Mouse (Mus musculus): ENCODE measurements around the gene Siglecg.
"Not testable (repeated sequence)": the region's sequence is repeated elsewhere in the genome, so short reads cannot be mapped to it uniquely, and the experiment has no call there.

Gene Siglecg

DNA sequence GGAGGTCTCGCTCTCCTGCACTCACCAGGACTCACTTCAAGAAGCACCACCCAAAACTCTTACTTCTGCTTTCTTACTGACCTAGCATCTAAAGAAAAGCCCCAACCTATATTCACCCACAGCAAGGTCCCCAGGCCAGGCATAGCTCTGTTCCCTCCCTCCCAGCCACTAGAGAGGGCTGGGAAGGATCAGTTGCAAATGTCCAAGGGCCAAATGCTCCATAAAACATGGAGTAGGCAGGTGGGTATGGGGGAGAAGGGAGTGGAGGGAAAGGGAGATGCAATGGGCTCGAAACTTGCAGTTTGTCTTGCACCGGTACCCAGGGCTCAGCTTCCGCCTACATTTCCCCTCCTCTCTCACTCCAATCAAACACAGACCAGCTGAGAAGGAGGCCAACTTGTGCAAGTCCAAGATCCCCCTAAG, at the start of gene Siglecg:
Gene Siglecg (plus strand): TSS at position 74 of the 423 bp plus-strand sequence.
- no peak for DNase-seq

DNA sequence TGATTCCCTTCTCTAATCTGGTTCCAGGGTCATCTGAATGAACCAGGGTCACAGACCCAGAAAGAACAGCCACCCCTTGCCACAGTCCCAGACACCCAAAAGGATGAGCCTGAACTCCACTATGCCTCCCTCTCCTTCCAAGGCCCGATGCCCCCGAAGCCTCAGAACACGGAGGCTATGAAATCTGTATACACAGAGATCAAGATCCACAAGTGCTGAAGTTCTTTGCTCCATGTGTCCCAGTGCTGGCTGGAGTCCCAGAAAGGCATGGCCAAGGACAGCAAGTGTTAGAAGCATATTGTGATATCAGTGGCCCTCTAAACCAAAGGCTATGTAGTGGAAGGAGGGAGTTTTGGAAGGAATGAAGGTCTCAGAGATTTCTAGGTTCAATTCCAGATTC, 49.4 kb upstream of the Siglecg start:
- DNase-seq, result no peak

DNA sequence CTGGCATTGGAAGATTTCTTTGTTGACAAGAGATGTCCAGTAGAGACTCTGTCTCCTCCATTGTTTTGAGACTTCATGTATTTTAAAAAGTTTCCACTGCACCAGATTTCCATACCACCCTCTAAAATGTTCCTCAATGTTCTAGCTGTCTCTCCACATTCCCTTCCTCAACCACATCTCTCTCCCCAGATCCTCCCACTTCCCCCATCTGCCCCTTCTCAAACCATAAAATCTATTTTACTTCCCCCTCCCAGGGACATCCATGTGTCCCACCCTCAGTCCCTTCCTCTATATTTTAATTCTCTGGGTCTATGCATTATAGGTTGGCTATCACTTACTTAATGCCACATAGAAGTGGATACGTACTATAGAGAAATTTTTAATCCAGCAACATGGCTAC, 46.6 kb upstream of the Siglecg start:
- no peak for DNase-seq

DNA sequence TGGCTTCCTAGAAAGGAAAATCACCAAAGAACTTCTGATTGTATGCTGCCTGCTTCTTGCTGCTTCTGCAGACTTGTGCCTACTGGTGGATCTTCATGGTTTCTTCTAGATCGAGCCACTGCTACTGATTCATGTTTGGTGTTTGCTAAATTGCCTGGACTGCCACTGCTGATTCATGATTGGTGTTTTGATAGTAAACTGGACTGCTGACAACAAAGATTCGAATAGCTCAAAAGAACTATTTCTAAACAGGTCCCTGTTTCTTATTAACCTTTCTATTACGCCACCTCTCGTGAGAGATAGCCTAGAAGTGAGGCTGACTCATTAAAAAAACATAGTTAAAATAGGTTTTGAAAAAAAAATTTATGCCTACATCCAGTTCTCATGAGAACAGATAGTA, 46.0 kb upstream of the Siglecg start:
- DNase-seq, result no peak

DNA sequence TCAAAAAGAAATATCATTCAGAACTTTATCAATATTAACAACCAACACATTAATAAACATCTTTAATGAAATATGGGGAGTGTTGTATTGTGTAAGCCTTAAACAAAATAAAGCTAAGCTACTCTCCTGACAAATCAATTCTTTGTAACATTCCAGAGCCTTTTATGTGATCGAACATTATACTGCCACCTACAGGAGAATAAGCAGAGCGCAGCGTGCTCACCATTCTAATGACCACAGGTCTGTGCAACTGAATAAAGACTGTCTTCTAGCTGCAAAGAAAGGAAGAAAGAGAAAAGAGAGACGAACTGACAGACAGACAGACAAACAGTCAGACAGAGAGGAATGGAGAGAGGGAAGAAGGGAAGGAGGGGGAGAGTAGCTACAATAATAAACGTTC, 29.8 kb upstream of the Siglecg start:
- DNase-seq, result no peak

DNA sequence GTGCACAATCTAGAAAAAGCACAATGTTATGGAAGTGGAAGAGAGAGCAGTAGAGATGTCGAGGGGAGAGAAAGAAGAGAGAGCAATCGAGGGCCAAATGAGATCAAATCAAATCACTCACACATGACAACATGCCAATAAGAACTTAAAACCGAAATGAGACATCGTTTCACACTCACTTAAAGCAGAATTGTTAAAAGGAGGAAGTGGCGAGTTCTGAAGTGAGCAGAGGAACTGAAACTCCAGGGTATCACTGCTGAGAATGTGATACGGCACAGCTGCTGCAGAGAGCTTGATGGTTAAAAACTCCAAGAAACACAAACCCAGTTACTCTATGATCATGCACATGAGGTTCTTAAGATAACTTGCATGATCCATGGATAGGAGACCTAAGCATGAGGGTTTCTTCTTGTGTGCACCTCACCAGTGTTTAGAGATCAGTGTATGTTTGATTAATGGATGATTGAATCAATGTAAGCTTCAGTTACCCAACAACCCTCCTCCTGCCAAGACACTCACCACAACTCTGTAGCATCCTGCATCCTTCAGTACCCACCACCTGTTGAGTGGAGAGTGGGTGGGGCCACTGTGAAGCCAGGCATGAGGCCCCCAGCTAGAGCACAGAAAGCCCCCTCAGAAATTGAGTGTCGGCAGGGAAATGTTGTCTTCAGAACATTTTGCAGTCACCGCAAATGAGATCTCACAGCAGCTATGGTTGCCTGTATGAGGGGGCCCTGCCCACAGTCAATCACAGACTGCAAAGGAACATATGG, 15.5 kb upstream of the Siglecg start:
- no peak for DNase-seq

DNA sequence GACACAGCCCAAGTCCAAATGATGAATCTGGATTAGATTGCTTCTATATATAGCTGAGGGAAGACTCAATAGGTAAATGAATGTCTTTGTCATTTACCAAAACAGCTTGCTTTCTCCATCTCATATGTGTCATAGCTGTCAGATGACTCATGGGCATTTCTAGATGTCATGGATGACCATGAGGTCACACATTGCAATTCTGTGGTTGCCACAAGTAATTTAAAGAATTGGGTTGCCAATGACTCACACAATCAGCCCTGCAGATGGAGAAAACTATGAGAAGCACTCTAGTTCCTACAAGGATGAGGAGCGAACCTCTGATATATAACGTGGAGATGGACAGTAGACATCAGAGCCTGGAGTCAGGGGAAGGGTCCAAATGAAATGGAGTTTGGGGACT, 8.5 kb upstream of the Siglecg start:
- DNase-seq, result no peak

DNA sequence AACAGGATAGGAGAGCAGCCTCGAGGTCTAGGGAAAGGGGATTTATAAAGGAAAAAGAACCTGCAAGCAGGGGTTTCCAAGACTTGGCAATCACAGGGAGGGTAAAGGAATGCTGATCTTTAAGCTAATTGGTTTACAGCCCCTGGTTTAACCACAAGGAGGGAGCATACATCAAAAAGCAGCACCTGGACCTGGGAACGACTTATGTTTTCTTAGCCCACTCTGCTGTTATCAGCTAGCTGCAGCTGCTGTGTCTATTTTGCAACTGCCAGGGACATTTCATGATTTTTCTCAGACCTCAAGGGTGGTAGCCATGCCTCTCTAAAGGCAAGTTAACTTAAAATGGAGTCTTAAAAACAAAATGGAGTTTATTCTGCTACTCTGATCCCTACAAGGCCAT, 5.3 kb upstream of the Siglecg start:
- no peak for DNase-seq

DNA sequence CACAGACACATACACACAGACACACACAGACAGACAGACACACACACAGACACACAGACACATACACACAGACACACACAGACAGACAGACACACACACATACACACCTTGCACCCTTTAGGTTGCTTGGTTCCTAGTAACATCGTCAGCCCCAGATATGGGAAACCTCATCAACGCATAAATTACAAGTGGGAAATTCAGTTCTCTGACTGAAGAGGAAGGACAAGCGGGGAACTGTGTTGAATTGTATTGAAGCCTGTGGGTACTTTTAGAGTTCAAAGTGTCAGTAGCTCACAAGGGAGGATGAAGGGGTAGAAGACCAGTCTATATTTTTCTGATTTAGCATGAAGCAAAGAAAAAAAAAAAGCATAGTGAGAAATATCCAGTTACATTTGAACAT, 431 bp upstream of the Siglecg start:
- DNase-seq, result no peak

DNA sequence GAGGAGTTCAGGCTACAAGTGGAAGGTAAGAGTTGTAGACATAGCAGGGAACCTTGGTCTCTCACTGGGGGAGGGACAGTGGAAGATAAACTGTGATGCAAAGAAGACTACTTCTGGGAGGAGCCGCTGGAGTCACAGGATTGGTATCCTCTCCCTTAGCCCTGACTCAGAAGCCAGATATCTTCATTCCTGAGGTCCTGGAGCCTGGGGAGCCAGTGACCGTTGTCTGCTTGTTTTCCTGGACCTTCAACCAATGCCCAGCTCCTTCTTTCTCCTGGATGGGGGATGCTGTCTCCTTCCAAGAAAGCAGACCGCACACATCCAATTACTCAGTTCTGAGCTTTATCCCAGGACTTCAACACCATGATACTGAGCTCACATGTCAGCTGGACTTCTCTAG, 1.1 kb downstream of the Siglecg start:
- DNase-seq, result no peak

DNA sequence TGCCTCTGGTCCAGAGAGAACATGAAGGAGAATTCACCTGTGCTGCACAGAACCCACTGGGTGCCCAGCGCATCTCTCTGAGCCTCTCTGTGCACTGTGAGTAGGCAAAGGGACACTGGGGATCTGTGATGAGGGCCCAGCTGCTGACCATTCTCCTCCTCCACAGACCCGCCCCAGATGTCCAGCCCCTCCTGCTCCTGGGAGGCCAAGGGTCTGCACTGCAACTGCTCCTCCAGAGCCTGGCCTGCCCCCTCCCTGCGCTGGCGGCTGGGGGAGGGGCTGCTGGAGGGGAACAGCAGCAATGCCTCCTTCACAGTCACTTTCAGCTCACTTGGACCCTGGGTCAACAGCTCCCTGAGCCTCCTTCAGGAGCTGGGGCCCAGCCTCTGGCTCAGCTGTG, 3.7 kb downstream of the Siglecg start:
- not testable (repeated sequence) for DNase-seq

DNA sequence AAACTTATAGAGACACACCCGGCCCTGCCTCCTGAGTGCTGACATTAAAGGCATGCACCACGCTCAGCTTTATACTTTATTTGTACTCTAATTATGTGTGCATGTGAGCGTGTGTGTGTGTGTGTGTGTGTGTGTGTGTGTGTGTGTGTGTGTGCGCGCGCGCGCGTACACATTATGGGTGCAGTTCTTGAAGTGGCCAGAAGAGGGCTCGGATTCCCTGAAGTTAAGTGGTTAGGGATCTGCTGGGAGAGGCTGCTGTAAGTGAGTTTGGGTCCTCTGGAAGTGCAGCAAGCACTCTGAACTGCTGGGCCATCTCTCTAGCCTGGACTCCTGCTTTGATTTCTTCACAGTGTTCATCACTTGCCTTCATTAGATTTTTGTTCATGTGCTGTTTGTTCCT, 9.3 kb downstream of the Siglecg start:
- no peak for DNase-seq

DNA sequence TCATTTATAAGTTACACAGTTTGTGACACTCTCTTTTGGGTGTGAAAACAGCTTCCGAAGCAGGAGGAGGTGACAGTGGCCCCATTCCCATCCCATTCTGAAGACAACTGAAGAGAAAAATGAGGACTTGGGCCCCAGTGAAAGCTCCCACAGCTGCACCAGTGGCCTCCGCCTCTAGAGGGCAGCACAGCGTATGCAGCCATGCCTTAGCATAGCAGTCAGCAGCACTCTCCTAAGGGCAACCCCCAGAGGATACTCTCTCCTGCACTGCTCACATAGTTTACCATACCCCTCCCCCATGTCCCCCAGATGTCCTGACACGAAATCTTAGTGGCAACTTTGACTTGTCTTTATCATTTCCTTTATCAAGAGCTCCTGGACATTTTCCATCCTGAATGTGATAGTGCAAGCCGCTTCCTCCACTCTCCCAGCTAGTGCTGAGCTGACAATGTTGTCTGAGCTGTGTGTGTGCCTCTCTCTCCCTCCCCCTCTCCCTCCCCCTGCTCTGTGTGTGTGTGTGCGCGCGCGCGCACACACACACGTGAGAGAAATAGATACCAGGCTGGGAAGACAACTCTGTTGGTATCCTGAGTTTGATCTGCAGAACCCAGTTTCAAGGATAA, 15.1 kb downstream of the Siglecg start:
- DNase-seq, result peak; percentile 70 to 78

DNA sequence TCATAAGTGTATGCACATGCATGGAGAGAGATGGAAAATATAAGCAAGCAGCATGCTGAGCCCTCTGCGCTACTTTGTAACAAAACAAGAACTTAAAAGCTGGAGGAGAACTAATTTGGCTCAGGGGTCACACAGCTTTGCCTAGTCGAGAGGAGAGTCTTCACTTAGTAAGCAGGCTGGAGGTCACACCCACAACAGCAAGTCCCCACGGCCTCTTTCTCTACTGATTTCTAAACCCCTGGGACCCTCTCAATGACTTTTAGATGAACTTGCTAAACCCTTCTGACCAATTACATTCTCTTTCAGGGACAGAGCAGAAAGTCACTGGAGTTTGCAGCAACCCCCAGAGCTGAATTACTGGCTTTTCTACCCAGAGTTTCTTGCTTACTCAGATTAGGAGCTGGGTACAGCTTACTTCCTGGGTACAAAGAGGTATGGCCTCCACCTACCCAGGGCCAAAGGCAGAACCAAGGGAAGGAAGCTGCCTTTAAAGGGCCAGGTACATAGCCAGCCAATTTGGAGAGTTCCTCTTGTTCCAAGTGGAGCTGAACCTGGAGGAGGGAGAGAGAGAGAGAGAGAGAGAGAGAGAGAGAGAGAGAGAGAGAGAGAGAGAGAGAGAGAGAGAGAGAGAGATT, 16.1 kb downstream of the Siglecg start:
- no peak for DNase-seq

DNA sequence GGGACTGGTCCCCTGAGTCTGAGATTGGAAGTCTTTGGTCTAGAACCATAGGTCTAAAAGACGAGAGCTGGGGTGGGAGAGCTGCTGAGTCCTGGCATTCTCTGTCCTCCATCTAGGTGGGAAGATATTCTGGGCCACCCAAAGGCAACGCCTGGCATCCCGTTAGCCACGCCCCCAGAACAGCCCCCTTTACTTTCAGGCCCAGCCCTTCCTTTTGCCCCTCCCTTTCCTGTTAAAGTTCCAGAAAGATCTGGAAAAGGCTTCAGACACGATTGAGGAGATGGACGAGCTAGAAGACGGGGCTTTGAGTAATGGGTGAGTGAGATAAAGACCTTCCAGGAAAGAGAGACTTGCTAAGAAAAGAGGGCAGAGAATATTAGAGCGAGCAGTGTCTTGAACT, 19.4 kb downstream of the Siglecg start, which contains the start of gene Lim2:
Gene Lim2 (plus strand): TSS at position 265 of the 400 bp plus-strand sequence.
- no peak for DNase-seq

DNA sequence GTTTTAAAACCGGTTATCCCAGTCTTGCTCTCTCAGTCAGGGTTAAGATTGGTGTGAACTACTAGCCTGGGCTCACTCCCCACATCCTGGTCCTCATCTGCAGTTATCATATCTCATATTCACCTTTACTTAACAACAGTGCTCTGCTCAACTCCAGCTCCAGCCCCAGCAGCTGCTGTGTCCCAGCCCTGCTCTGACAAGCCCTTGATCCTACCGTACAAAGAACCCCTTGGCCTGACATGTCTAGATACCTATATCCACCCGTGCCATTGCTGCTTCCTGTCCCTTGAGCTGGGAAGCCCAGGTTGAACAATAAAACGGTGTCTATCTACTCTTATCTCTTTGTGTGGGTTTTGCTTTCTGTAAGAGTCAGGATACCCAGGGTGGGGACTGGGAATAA, 21.5 kb downstream of the Siglecg start:
- no peak for DNase-seq

DNA sequence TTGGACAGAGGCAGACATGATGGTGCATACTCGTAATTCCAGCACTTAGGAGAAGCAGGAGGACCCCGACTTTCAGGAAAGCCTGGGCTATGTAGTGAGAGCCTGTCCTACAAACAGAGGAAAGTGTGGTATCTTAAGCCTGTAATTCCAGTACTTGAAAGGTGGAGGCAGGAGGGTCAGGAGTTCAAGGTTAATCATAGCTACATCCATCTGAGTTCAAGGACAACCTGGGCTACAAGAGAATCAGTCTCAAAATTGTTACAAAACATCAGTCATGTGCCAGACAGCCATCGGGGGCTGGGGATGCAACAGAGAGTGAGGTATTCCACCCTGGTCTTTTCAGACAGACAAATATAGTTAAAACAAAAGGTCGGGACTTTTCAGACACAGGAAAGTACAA, 24.9 kb downstream of the Siglecg start:
- no peak for DNase-seq

DNA sequence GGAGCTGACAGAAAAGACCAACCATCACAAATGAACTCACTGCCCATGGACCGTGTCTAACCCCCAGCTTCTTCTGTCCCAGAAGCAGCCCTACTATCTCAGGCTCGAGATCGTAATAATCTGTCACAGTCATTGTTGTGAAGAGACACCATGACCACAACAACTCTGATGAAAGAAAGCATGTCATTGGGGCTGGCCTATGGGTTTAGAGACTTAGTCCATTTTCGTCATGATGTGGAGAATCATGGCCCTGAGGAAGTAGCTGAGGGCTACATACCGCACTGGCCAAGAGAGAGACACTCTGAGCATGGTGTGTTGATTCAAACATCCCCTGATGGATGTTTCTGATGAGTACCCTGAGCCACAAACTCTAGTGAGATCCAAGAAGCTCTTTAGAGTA, 26.7 kb downstream of the Siglecg start:
- DNase-seq, result no peak

DNA sequence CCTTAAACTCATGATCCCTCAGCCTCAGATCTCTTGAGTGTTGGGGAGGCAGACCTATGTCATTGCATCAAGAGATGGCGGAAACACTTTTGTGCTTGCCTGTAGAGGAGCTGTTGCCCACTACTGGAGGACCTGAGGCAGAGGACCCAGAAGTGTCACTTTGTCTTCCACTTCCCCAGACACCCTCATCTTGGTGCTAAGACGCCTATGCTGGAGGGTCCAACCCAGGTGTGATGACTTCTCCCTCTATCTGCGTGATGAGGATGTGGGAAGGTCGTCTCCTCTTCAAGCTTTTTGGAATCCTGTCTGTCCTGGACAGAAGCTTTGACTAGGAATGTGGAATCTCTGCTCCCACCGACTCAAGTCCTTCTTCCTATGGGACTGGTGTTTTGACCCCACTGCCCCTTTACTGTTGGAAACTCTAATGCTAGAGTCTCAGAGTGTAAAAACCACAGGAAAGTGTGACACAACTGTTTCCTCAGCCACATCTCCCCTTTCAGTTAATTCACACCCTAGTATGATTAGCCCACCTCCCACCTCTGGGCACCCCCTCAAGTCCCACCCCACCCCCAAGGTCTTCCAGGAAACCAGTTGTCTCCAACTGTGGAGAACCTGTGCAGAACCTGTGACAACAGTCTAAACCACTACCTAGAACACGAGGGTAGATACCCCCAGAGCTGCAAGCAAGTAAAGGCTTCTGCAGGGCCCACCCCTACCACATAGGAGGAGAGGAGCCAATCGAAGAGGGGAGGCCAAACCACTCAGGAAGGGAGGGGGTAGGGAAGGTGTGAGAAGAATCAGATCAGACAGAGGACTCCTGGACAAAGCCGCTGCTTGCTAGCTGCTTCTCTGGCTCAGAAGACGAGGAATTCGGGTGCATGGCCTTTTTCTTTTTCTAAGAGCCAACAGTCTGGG, 28.6 kb downstream of the Siglecg start, which contains the start of gene Nkg7:
Gene Nkg7 (plus strand): TSS at position 733 of the 915 bp plus-strand sequence.
- DNase-seq, result no peak

DNA sequence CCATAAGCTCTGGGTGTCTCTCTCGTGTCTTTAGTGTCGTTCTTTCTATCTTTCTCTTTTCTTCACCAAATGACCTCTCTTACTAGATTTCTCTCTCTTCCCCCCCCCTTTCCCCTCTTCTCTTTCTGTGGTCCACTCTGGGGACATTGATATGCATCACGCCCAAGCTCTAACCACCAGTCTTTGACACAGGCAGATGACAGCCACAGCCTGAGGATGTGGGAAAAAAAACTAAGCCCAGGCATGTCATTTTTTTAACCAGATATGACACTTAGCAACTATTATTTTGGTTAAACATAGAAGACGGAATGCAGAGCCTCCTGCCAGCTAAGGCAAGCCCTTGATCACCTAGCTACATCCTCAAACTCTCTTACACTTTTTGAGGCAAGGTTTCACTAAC, 30.6 kb downstream of the Siglecg start:
- DNase-seq, result no peak

DNA sequence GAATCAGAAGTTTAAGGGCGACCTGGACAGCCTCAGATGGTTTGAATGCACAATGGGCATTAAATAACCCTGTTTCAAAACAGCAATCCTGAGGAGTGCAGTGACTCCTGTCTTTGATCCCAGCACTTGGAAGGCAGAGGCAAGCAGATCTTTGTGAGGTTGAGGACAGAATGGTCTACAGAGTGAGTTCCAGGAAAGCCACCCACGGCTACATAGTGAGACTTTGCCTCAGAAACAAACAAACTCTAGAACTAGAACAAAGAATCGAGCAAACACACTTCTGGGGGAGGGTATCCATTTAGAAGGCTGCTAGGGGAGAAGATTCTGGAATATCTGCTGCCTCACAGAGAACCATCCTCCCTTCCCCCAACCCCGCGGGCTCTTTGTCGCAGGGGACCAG, 32.5 kb downstream of the Siglecg start, which contains the start of gene Cldnd2:
Gene Cldnd2 (plus strand): TSS at position 301 of the 400 bp plus-strand sequence.
- no peak for DNase-seq

DNA sequence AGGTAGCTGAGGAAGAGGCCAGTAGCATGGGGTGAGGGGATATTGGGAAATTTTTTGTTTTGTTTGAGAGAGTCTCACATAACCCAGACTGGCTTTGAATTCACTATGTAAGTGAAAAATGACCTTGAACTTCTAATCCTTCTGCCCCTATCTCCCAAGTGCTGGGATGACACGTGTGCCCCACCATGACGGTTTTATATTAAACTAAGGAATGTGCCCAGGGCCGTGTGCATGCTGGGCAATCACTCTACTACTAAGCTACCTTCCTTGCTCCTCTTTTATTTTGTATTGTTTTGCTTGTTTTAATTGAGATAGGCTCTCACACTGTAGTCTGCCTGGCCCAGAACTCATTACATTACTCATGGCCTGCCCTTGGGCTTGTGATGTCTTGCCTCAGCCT, 33.1 kb downstream of the Siglecg start:
- DNase-seq, result no peak

DNA sequence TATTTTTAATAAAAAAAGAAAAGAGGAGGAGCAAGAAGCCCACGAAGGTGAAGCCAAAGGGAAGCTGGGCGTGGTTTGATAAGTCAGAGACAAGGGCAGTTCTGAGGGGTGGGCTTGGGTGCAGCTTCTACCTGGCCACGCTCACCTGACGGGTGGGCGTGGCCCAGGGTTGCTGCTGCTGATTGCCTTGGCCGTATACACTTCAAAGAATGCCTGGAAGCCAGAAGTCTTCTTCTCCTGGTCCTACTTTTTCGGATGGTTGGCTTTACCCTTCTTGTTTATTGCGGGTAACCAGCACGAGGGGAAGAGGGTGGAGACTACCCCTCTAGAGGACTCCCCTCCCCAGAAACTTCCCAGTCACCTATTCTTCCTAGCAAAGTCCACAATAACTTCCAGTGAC, 34.7 kb downstream of the Siglecg start:
- no peak for DNase-seq
